Mouse (Mus musculus): ENCODE results near the gene Etl4. TPM values are rescaled to one million over a fixed set of nuclear protein-coding genes. Genes with fewer than 3 reads are reported as not detected.
"Not testable (repeated sequence)": the region's sequence is repeated elsewhere in the genome, so short reads cannot be mapped to it uniquely, and the experiment has no call there.

The Etl4 gene
- total and polyA plus RNA-seq, 3 experiments: 10.1 to 29.4 (median 23.3) TPM

DNA sequence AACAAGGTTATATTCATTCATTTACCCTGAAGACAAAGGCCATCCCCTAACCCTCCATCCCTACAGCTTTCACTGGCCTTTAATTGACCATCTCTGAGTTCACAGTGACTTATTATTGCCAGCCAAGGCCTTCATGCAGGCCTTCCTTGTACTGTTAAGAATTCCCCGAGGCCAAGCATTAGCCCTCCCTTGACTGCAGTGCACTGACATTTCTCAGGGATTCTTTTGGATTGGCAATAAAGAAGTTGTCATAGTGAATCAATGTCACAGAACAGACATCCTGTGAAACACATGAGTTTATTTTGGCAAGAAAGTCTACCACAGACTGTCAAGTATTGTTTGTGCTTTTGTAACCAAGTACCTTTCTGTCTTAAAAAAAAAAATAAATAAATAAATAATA is 257.5 kb downstream of the Etl4 start:
- no peak for DNase-seq

DNA sequence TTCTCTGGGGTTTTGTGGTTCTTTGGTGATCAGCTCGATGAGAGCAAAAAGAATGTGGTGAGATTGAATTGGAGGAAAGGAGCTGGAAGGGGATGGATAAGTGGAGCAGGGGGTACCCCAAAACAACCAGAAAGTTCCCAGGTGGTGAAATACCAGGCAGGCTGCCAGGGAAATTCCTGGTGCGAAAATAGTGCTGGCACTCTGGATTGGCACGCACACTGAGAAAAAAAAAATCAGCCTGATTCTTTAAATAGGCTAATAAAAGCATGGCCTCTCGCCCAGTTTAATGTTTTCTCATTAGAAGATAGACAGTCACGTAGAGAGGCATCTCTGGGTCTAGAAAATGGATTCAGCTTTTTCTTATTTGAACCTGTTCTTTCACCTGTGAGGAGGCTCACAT is 258.0 kb downstream of the Etl4 start:
- DNase-seq: peak; percentile 4

DNA sequence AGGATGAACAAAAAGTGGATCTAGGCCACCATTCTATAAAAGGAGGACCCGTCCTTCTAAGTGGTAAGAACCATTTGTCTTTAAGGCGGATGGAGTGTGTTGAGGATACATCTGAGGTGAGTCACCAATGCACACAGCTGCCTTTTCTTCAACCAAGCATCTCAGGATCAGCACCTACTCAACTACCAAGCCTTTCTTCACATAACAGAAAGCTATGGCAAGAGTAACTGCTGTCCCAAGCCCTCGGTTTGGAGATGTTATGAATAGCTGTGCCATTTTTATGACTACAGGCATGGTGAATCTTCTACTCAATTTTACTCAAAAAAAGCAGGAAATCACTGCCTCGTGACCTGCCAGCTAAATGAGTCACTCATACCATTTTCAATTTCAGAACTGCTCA is 258.6 kb downstream of the Etl4 start:
- DNase-seq: no peak

DNA sequence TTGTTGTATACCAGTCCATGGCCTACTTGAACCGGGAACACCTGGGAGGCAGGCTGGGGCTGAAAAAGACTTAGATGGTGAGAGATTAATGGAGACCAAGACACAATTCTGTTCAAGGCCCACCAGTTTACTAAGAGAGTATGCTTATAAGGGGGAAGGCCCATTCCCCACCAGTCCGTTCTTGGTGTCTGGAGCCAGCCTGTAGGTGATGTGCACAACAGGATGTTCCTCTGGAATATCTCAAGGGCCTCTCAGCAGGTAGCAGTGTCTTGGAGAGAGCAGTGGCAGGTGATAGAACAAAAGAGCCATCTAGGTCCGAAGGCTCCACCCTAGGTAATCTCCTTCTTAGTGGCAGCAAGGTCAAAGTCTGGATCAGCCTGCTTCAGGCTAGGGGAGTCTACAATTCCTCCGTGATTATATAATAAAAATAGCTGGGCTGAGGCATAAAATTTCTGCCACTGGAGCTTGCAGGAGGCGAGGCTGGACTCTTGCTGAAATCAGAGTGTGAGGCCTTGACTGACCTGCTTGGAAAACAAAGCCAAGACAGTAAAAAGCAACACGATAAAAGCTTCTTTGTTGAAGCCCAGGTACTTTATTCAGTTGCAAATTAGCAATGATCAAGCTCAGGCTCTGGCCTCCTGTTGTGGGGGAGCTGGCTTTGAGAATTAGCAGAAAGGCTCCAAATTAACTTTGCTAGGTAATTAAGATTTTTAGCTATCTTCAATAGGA is 267.0 kb downstream of the Etl4 start:
- not testable (repeated sequence) for DNase-seq

DNA sequence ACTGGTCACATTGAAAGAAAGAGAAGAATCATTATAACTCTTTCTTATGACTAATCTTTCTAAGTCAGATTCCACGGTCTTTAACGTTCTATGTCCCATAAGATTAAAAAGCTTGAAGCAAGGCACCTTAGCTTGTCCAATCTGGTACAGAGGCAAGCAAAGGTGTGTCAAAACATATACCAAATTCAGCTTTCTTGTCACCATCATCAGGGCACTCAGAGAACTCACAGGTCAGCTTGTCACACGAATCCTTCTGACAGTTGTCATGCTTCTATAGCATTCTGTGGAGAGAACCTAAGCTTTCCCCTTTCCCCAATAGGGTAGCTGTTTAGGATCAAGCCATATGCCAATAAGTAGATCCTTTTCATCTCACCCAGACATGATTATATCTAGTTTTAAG is 267.7 kb downstream of the Etl4 start:
- not testable (repeated sequence) for DNase-seq

DNA sequence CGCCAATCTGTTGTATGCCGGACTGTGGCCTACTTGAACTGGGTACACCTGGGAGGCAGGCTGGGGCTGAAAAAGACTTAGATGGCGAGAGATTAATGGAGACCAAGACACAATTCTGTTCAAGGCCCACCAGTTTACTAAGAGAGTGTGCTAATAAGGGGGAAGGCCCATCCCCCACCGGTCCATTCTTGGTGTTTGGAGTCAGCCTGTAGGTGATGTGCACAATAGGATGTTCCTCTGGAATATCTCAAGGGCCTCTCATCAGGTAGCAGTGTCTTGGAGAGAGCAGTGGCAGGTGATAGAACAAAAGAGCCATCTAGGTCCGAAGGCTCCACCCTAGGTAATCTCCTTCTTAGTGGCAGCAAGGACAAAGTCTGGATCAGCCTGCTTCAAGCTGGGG is 271.0 kb downstream of the Etl4 start:
- DNase-seq: not testable (repeated sequence)

DNA sequence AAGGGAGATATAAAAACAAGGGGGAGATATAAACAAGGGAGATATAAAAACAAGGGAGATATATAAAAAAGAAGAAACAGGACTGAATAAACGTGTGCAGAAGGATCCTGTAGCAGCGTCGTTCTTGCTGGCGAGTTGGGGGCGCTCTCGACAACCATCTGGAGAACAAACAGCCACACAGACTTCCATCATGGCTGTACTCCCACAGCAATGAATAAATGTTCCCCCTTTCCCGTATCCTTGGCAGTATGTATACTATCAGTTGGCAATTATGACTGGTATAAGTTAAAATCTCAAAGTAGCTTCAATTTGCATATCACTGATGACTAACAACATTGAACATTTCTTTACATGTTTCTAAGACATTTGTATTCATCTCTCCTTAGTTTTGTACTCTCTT is 277.6 kb downstream of the Etl4 start:
- not testable (repeated sequence) for DNase-seq

DNA sequence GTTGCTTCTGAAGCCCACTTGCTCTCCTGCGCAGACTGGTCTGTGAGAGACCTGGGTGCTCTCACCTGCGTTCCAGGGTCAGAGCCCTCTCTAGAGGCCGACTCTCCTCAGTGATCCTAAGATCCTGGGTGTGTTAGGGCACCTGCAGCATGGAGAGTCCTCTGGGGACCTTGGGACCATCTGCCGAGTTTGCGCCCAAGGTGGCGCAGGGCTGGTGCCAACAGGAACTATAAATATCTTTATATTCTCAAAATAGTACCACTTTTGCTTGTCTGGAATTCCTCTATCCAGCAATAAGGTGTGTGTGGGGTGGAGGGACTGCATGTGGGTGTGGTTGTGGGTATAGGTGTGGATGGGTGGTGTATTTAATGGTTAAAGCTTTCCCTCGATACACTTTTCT is 293.4 kb downstream of the Etl4 start:
- DNase-seq: no peak

DNA sequence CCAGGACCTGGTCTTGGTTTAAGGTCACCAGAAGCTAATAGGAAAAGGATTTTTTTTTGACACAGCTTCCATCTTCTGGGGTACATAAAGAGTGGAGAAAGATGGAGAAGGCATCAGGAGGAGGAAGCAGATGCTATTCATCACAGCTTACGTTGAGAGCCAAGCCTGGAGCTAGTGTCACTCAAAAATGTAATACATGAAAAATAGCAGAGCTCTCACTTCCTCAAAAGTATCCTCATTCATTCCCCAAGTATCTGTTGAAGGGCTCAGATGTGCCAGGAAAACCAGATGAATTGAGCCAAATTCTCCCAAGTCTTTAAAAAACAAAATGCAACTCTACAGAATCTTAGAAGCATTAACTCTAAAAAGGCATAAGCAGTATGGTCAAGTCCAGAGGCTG is 297.1 kb downstream of the Etl4 start:
- no peak for DNase-seq

DNA sequence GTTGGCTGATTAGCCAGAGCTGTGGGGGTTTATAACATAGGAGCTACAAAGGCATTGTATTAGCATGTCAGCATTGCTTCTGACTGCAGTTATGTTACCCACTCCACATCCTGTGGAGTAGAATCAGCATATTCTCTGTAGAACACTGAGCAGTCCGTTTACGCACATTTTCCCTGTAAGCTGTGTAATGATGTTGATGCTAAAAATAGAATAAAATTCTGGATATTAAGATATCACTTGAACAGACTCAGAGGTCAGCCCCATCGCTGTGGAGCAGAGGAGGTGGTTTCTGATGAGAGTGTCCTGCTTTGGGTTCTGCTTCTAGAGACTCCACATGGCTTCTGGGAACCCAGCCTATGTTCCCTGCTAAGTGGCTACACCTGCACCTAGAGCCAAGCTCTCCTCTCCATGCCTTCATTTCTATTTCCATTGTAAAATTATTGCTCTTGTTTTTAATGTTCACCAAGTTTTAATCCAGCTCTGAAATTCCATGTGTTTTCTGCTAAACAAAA is 299.2 kb downstream of the Etl4 start:
- no peak for DNase-seq

DNA sequence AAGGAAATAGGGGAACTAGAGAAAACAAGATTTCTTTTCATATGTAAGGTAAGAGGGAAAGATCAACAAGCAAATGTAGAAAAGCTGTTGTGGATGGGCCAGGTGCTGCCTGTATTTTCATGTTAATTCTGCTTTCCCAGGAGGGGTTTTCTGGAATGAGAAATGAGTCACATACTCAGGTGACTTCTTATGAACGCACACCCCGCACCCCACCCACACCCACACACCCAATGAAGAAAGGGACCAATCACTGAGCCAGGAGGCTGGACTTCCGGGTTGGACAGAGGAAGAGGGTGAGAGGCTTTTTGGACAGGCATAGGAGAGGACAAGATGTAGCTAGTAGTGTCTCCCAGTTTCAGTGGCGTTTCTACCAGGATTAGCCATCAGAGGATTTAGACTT is 299.8 kb downstream of the Etl4 start:
- DNase-seq: no peak

DNA sequence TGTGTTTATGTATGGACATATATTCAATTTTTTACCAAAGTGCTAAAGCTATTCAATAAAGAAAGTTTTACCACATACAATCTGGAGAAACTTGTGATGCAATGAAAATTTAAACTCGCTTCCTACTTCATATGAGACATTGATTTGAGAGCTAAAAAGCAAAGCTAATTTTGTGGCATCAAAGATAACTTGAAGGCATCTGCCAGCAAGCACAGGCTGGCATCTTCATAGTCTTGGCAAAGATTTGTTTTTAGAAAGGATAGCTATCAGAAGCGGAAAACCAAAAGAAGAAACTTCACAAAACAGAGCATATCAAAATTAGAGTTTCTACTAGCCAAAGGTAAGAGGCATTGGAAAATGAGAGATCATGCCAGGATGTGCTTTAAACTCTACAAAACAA is 306.7 kb downstream of the Etl4 start:
- DNase-seq: no peak

DNA sequence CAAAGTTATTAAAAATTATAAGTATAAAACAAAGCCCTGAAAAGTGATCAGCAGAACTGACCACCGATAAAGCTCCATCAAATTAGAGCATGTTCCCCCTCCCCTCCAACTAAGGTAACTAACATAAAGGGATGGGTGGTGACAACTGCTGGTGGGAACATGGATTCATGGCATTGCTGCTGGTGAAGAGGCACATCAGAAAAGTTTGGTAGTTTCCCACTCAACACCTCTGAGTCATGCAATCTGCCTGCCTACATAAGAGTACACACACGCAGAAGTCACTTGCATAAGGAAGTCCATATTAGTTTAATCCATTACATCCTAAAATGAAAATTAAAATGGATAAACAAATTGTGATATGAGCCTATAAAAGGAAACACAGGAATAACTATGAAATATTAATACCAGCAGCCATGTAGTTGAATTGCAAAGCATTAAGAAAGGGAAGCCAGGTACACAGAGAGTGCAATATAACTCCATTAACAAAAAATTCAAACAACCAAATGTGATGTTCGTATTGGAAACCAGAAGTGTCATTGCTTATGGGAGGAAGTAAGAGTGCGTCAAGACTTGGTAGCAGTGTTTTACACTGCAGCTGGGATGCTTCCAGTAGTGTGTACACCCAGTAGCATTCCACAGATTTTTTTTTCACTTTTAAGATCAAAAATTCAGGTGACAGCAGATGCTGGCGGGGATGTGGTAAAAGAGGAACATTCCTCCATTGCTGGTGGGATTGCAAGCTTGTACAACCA is 307.3 kb downstream of the Etl4 start:
- no peak for DNase-seq

DNA sequence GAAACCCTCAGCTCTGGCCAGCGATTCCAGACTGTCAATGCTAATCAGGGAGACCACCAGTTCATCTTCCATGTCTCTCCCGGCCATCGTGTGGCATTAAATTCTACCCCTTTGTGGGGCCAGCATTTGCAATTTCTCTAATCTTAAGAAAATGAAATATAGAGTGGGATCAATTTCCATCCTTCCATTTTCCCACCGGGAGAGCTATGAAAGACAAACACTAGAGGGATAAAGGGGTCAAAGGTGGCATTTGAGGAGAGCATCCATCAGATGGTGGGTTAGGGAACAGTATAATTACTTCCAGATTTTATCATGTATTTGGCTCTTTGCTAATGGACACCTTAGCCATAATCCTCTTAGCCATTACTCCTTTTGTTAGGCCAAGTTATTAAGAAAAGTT is 321.8 kb downstream of the Etl4 start:
- DNase-seq: no peak

DNA sequence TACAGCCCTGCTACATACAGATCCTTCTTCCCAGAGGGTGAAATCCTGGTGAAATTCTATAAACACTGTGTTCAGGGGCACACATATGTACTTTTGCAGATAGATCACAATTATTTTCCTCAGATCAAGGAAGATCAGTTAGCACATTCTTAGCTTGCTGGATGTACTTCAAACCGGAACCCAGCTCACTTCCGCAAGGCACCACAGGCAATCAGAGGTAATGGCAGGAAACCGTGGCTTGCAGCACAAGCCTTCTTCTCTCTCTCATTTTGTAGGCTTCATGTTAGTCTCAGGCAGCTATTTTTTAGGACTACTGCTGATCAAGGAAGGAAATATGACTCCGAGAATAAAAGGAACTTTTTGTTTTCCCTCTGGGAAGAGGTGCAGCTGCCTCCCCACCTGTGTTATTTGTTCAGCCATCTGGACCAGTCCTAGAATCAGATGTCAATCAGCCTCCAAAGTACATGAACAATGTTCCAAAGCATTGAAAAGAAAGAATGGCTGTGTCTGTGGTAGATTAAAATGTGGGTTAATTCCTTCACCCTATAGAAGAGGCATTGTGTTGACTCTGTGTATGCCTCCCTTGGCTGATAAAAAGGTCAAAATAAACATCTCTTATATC is 338.6 kb downstream of the Etl4 start:
- no peak for DNase-seq

DNA sequence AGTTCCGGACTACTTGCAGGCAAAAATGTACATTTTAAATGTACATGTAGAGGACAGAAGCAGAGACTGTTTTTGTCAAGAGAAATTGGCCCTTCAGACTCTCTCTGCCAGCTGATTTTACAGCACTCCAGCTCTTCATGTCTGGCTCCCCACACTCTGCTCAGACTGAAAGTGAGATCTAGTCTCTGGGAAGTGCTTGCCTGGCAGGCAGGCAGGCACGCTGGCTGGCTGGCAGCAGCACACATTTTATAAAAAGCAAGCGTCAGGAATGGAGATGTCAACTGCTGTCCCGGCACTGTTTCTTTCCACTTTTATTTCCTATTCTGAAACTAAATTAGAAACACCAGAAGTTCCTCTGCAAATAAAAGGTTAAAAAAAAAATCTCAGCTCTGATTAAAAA is 339.8 kb downstream of the Etl4 start:
- no peak for DNase-seq

DNA sequence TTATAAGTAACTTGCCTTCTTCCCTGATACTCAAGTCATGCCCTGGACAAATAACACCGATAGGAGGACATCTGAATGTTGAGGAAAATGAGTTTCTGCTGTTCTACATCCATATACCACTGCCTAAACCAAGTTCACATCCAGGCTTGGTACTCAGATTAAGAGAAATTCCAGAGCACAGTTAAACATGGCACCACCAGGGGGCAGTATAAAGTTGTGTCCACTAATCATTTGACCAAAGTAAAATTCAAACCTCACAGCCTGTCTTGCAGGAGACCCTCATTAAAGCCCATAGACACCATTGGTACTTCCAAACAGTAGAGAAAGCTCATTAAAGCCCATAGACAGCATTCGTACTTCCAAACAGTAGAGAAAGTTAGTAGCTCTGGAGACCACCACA is 366.5 kb downstream of the Etl4 start:
- peak; percentile 37 for DNase-seq

DNA sequence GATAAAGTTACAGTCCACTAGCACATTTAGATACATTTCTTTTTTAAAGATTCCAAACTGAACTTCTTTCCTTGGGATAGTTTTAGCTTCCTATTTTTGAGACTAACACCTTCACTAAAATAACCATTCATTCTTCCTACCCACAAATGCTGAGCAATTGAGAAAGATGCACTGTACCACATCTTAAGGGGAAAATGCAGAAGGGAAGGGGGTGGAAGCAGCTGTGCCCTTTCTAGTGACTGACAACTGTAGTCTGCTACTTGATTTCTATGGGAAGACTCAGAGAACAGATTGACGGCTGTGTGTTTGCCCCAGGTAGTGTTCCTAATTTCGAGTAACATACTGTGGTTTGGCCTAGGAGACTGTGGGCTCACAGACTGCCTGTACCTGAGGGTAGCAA is 372.3 kb downstream of the Etl4 start:
- DNase-seq: no peak

DNA sequence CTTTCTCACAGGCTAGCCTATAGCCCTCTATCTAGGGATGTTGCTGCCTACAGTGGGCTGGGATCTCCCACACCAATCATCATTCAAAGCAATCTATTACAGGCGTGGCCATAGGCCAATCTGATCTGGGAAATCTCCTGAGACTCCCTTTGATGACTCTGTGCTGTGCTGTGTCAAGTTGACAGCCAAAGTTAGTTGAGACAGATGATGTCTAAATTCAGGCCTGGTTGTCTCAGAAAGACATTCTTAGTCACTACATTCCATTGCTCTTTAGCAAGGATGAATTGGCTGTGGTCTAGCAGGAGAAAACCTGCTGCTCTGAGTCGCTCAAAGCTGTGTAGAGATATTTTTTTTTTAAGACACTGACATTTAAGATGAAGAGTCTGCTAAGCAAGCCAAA is 374.8 kb downstream of the Etl4 start:
- DNase-seq: no peak

DNA sequence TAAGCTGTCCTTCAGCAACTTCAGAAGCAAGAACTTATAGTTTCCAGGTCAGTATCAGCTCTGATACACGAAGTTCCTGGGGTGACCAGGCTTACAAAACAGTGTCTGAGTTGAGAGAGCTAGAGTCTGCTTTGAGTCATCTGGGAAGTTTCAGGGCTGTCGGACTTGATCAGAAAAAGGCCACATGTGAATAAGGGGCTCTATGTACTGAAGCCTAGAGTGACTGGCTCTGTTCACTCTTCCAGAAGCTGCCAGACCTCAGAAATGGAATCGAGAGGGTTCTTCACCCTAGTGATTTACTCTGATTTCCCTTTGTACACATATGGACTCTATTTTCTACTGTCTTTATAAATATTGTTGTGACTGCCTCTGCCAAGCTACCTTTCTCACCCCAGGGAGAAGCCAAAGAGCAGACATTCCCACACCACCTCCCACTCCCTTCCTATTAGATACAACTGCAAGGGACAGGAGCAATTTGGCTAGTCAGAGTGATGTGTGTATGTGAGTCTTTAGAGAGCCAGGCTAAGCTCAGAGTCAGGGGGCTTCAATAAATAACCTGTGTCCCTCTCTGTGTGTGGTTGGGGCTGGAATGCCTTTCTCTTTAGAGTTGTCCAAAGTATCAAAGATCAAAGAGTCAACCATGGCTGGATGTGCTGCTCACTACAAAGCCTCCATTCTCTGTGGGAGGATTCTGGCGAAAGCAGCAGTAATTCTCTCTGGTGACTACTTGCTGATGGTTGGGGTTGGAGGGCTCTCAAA is 381.6 kb downstream of the Etl4 start:
- no peak for DNase-seq

DNA sequence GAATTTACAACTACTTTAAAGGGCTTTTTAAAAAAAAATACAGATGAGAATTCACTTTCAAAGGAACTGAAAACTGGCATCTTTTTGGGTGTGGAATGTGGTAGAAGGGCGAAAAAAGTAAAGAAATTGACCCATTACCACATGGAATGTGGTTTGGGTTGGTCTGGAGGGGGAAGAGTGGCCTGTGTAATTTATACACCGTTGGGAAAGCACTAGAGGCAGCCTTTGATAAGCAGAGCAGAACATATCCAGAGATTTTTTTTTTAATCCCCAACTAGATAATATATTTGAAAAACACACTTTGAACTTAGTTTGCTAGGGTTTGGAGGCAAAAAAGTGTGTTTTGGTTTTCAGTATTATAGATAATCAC is 382.1 kb downstream of the Etl4 start:
- no peak for DNase-seq

DNA sequence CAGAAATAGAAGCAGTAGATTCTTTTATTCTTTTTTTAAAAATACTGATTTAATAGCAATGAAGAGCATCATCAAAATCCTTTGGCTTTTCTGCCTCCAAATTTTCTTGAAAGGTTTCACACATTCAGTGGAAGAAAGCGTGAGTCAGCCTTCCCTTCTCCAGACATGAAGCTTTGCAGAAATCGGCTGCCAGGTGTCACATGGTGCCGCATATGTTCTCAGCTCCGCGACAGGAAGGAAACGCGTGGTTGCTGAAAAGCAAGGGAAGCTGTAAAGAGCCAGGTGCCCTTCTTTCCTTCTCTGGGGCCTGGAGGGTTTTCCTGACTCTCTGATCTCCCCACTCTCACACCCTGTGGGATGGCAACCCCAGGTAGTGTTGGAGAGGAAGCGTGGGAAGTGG is 383.8 kb downstream of the Etl4 start:
- DNase-seq: no peak

DNA sequence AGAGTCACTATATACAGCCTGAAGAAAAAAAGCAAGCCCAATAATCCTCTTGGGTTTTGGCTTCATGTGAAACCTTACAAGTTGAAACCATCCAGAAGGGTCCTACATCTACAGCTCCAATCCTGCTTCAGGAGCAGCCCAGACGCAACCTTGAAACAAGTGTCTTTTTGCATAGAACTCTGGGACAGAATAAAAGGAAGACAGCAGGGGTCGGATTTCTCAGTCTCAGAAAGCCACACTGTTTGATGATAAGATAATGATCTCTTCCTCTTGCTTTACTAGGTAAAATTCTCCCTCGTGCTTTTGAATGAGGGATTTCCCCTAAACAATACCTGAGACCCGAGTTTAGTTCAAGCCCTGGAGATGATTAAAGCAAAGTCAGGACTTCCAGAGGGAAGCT is 385.0 kb downstream of the Etl4 start:
- DNase-seq: no peak
